Mouse (Mus musculus) thymus, postnatal 0 days (tissue): ENCODE measurements at regions not wholly inside any gene's neighbourhood (a gene's known extent, or its start where the extent isn't known, plus 50 kb on each side); places are given as distances from the start of the nearest gene placed in this dataset.
"Not testable (repeated sequence)": the region's sequence is repeated elsewhere in the genome, so short reads cannot be mapped to it uniquely, and the experiment has no call there.

Experiments used
- DNase-seq: peaks from one replicate; pipeline ENCODE4 v3.0.0-alpha.2; 2015; ENCODE audit warnings: low spot score

DNA sequence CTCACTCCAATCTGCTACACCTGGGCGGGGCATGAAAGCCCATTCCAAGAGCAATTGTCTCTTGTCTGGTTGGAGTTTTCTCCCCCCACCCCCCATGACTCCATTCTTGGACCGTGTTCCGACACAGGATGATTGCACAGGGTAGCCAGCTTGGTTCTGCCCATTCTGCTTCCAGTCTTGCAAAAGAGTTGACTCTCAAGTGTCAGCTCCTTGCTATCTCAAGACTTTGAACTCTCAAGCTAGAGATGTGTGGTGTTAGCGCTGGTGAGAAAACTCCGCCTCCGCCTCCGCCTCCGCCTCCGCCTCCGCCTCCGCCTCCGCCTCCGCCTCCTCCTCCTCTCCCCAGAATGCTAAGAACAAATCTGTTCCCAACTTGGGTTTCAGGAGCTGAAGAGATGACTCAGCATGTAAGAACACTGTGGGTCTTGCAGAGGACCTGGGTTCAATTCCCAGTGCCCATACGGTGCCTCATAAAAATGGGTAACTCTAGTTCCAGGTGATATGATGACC lies 135.1 kb downstream of the Bcat1 start:
- DNase-seq: no peak

- DNase-seq: no peak
Observed at GRCm38 (mm10) chr6:144938613-144939236, 137.3 kb downstream of the Bcat1 start.

- DNase-seq: no peak
Observed at GRCm38 (mm10) chr6:144937211-144937610, 138.8 kb downstream of the Bcat1 start.

GRCm38 (mm10) chr6:144933722-144934235 lies 142.2 kb downstream of the Bcat1 start:
- DNase-seq: no peak

- DNase-seq: no peak
Observed at GRCm38 (mm10) chr6:144932402-144932801, 143.6 kb downstream of the Bcat1 start.

GRCm38 (mm10) chr6:144929959-144930358 lies 146.0 kb downstream of the Bcat1 start:
- no peak for DNase-seq

DNA sequence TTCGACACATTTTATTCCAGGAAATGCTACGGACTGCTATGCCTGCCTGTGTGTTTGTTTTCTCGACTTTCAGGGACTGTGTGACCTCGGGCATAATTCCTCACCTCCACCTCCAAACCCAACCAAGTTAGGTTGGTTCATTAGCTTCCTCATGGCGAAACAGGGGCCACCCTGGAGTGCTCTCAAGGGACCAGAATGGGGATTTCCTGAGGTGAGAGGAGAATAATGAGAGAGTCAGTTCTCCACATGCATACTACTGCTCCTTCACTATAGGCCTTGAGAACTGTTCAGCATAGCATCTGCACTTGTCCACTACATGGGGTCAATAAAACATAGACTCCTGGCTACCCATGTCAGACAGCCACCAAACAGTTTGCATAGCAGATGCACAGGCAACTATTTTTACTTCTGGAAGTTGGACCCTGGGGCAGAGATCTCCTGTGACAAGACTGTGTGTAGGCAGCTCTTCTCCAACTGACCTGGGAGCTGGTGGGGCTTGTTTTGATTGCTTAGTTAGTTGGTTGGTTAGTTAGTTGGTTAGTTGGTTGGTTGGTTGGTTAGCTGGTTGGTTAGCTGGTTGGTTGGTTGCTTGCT lies 146.6 kb downstream of the Bcat1 start:
- no peak for DNase-seq

DNA sequence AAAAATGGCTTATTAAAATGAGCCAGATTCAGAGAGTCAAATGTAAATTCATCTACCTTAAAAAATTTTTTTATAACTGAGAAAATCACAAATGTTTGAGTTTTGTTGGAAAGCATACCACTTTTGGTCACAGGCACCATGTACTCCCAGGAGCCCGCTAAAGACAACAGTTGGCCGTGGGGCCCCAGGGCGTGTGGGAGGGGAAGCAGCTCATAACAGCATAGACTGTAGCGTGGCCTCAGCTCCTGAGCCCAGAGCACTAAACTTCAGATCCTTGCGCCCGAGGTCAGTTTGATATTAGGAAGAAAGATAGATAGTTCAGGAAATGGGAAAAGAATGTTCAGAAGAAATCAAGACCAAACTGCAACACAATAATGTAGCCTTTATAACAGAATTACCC lies 145.8 kb upstream of the Sox5 start:
- no peak for DNase-seq

- peak; percentile 57 for DNase-seq
Observed at GRCm38 (mm10) chr6:144922762-144923161, 141.0 kb upstream of the Sox5 start.

DNA sequence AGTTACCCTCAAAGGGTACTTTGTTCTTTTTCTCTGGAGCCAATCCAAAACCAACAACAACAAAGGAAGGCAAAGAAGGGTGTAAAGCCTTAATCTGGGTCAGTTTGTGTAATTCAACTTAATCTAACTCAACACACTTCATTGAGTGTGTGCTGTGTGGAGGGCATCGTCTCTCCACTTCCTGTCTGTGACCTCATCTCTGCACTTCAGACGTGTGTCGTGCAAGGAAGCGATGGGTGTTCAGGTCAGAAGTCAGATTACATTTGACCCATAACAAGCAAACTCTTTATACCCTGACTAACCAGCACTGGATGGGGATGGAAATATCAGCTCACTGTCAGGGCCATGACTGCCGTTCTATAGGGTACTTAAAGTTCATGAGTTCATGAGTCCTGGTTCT lies 138.0 kb upstream of the Sox5 start:
- no peak for DNase-seq

- DNase-seq: no peak
Observed at GRCm38 (mm10) chr6:144917128-144917527, 135.4 kb upstream of the Sox5 start.

DNA sequence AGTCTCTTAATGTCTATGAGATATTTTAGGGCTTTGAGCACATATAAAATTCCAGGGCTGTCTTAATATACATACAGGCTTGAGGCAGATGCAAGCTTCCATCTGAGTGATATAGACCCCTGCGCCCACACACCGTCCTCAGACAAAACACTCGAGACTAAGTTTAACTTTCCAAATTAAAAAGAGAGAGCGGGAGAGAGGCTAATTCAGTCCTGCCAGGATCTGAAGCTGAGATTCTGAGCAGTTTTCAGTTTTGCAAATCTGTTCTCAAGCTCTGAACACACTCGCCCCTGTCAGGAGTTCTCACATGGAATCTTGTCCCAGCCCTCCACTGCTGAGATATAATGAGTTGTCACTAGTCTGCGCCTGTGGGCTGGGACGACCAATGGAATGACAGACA lies 130.0 kb upstream of the Sox5 start:
- DNase-seq: no peak

- no peak for DNase-seq
Observed at GRCm38 (mm10) chr6:144910392-144910791, 128.6 kb upstream of the Sox5 start.

DNA sequence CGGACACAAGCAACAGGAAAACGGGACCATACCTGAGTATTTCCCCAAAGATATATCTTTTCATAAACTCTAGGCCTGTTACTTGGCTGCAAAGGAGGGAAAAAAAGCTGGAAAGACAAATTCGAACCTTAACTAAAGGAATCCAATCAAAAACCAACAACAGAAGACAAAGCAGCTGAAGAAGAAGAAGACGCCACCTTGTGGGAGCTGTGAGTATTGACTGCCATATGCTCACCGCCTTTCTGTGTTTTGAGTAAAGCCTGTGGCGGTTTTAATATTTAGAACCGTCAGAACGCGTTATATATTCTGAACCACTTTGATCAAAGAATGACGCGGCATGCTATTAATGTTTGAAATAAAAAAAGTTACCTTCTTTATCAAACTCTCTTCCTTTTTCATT lies 126.9 kb upstream of the Sox5 start:
- no peak for DNase-seq

DNA sequence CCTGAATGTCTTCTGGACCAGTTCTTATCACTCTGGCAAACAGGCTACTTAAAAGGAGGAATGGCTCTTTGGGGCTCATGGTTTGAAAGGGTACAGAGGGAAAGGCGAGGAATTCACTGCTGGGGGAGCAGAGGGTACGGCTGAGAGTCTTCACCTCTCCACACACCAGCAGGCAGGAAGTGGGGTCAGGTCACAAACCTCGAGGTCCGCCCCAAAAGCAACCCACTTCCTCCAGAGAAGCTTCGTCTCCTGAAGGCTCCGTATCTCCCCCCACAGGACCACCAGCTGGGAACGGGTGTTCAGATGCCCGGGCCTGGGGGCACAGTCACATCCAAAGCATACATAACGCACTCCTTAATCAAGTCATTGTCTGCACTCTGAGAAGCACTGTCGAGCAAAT lies 121.4 kb upstream of the Sox5 start:
- DNase-seq: peak; percentile 84

- DNase-seq: peak; percentile 89
Observed at GRCm38 (mm10) chr6:144902267-144902995, 120.7 kb upstream of the Sox5 start.

- peak; percentile 37 for DNase-seq
Observed at GRCm38 (mm10) chr6:144901825-144902224, 120.0 kb upstream of the Sox5 start.

DNA sequence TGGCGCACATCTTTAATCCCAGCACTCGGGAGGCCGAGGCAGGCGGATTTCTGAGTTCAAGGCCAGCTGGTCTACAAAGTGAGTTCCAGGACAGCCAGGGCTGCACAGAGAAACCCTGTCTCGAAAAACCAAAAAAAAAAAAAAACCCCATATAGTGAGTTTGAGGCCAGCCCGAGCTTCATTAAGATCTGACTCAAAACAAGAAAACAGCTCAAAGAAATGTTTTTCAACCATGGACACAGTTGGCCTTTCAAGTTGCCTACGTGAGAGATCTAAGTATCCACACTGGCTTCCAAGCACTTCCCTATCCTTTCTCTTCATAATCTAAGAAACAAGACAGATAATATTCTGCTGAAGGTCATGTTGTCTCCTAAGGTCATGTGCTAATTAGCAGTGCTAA lies 119.1 kb upstream of the Sox5 start:
- not testable (repeated sequence) for DNase-seq

DNA sequence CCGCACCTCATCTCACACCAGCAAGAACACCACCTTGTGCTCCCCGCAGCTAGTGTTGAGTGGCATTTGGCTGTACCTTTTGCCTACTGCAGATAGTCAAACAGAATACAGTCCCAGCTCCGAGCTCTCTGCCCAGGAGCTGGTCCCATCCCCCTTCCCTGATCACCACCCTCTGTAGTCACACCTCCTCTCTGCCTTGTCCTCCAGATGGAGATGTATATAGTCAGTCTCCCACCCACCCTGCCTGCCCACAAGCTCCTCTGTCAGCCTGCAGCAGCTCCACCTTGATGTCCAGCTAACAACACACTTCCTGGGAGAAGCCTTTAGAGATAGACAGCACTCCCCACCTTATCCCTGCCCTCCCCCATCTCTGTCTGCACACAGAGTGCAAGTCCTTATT lies 115.7 kb upstream of the Sox5 start:
- no peak for DNase-seq

DNA sequence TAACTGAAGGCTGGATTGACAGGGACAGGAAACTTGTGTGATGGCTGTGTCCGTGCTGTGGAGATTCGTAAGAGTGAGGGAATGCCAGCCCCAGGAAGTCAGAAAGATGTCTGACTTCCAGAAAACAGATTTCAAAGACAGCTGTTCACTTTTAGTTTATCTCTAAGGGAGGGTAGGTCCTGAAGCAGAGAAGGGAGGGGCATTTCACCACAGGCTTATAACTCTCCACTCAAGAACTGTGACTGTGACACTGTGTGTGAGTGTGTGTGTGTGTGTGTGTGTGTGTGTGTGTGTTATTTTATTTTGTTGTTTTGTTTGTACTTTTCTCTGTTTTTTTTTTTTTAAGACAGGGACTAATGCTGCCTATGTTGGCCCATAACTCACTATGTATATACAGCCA lies 109.1 kb upstream of the Sox5 start:
- no peak for DNase-seq

GRCm38 (mm10) chr6:144890166-144890565 lies 108.4 kb upstream of the Sox5 start:
- no peak for DNase-seq

GRCm38 (mm10) chr6:144883117-144883516 lies 101.3 kb upstream of the Sox5 start:
- no peak for DNase-seq
